Mouse (Mus musculus): Measurements from ENCODE around the gene Arhgef2. TPM values are rescaled to one million over a fixed set of nuclear protein-coding genes. Genes with fewer than 3 reads are reported as not detected.
A peak's percentile ranks its signal among the peaks of the same experiment; 100 is the strongest.

Gene Arhgef2
- polyA plus RNA-seq, 1 experiment from 2014 or later = 123 TPM

GRCm38 (mm10) chr3:88618074-88618871, 12.5 kb downstream of the Arhgef2 start:
- Histone ChIP-seq H3K9me3 (no peaks in the 10 kb centered on the region), H3K36me3 (0 out of 2 replicates have a peak, but pooled peaks cover 4% of the 10 kb centered on the region), H3K27ac (no peak overlapping the region; the same call in 1 of the 2 replicates), H3K27me3 (ENCODE audit: insufficient read depth, poor library complexity, severe bottlenecking) (peaks cover 10% of the 10 kb centered on the region; the same call in 1 of the 2 replicates), H3K4me3 (peak overlapping the region; percentile 18; the same call in 1 of the 2 replicates), H3K4me1 (replicated peaks) (peaks cover 57% of the 10 kb centered on the region)
- 69% methylated on average over 8 of the region's 8 CpGs for WGBS
- DNase-seq (ENCODE audit: low spot score) = no peak

GRCm38 (mm10) chr3:88619113-88620097, 13.6 kb downstream of the Arhgef2 start:
- H3K4me1 ChIP-seq (replicated peaks) = peaks cover 68% of the 10 kb centered on the region
- peak overlapping the region; percentile 7; the same call in 1 of the 2 replicates for H3K4me3 ChIP-seq
- DNase-seq (ENCODE audit: low spot score) = no peak
- H3K27me3 ChIP-seq (ENCODE audit: insufficient read depth, poor library complexity, severe bottlenecking) = peaks cover 10% of the 10 kb centered on the region; the same call in 1 of the 2 replicates
- 34% methylated on average over 9 of the region's 9 CpGs for WGBS
- H3K36me3 ChIP-seq = peaks cover 6% of the 10 kb centered on the region; the same call in 1 of the 2 replicates
- H3K27ac ChIP-seq = peak overlapping the region; percentile 41
- H3K9me3 ChIP-seq = no peaks in the 10 kb centered on the region

GRCm38 (mm10) chr3:88620146-88620991, 14.6 kb downstream of the Arhgef2 start:
- no peaks in the 10 kb centered on the region for H3K9me3 ChIP-seq
- peak overlapping the region; percentile 99 for H3K27ac ChIP-seq
- H3K36me3 ChIP-seq = peaks cover 15% of the 10 kb centered on the region
- DNase-seq (ENCODE audit: low spot score) = no peak
- H3K27me3 ChIP-seq (ENCODE audit: insufficient read depth, poor library complexity, severe bottlenecking) = peaks cover 10% of the 10 kb centered on the region; the same call in 1 of the 2 replicates
- peaks cover 75% of the 10 kb centered on the region for H3K4me1 ChIP-seq (replicated peaks)
- WGBS = 13% methylated on average over 15 of the region's 15 CpGs
- peak overlapping the region; percentile 93 for H3K4me3 ChIP-seq

GRCm38 (mm10) chr3:88620992-88621536, 15.3 kb downstream of the Arhgef2 start:
- peak overlapping the region; percentile 99 for H3K27ac ChIP-seq
- peak overlapping the region; percentile 93 for H3K4me3 ChIP-seq
- peaks cover 10% of the 10 kb centered on the region; the same call in 1 of the 2 replicates for H3K27me3 ChIP-seq (ENCODE audit: insufficient read depth, poor library complexity, severe bottlenecking)
- no peaks in the 10 kb centered on the region for H3K9me3 ChIP-seq
- DNase-seq (ENCODE audit: low spot score) = peak; percentile 84
- WGBS = under 1% methylated on average over 64 of the region's 64 CpGs
- H3K4me1 ChIP-seq (replicated peaks) = peaks cover 77% of the 10 kb centered on the region
- peaks cover 21% of the 10 kb centered on the region for H3K36me3 ChIP-seq

- Histone ChIP-seq H3K36me3 (peaks cover 26% of the 10 kb centered on the region), H3K4me1 (replicated peaks) (peaks cover 77% of the 10 kb centered on the region), H3K9me3 (no peaks in the 10 kb centered on the region), H3K27ac (peak overlapping the region; percentile 99), H3K4me3 (peak overlapping the region; percentile 93), H3K27me3 (ENCODE audit: insufficient read depth, poor library complexity, severe bottlenecking) (peaks cover 10% of the 10 kb centered on the region; the same call in 1 of the 2 replicates)
- under 1% methylated on average over 36 of the region's 36 CpGs for WGBS
- DNase-seq (ENCODE audit: low spot score) = peak; percentile 76
These were observed 15.9 kb downstream of the Arhgef2 start for GRCm38 (mm10) chr3:88621537-88622112.

GRCm38 (mm10) chr3:88622113-88622940, 16.6 kb downstream of the Arhgef2 start:
- Histone ChIP-seq H3K27ac (peak overlapping the region; percentile 99), H3K27me3 (ENCODE audit: insufficient read depth, poor library complexity, severe bottlenecking) (0 out of 2 replicates have a peak, but pooled peaks cover 6% of the 10 kb centered on the region), H3K4me1 (replicated peaks) (peaks cover 82% of the 10 kb centered on the region), H3K36me3 (peaks cover 31% of the 10 kb centered on the region), H3K9me3 (no peaks in the 10 kb centered on the region), H3K4me3 (peak overlapping the region; percentile 93)
- peak; percentile 57 for DNase-seq (ENCODE audit: low spot score)
- WGBS = under 1% methylated on average over 24 of the region's 24 CpGs

- peak overlapping the region; percentile 93 for H3K4me3 ChIP-seq
- H3K4me1 ChIP-seq (replicated peaks) = peaks cover 82% of the 10 kb centered on the region
- DNase-seq (ENCODE audit: low spot score) = no peak
These were observed 17.2 kb downstream of the Arhgef2 start for GRCm38 (mm10) chr3:88622941-88623345.

GRCm38 (mm10) chr3:88623346-88624135, 17.8 kb downstream of the Arhgef2 start:
- WGBS = 3% methylated on average over 15 of the region's 15 CpGs
- Histone ChIP-seq H3K4me3 (peak overlapping the region; percentile 93), H3K36me3 (peaks cover 43% of the 10 kb centered on the region), H3K27ac (peak overlapping the region; percentile 99), H3K27me3 (ENCODE audit: insufficient read depth, poor library complexity, severe bottlenecking) (no peaks in the 10 kb centered on the region), H3K9me3 (no peaks in the 10 kb centered on the region), H3K4me1 (replicated peaks) (peaks cover 80% of the 10 kb centered on the region)
- peak; percentile 58 for DNase-seq (ENCODE audit: low spot score)

More at GRCm38 (mm10) chr3:88622941-88623345, 17.2 kb downstream of the Arhgef2 start:
- Histone ChIP-seq H3K27me3 (ENCODE audit: insufficient read depth, poor library complexity, severe bottlenecking) (0 out of 2 replicates have a peak, but pooled peaks cover 1% of the 10 kb centered on the region), H3K27ac (peak overlapping the region; percentile 99), H3K36me3 (peaks cover 37% of the 10 kb centered on the region), H3K9me3 (no peaks in the 10 kb centered on the region)
- WGBS = 0% methylated on average over 6 of the region's 6 CpGs

GRCm38 (mm10) chr3:88624324-88624723, 18.6 kb downstream of the Arhgef2 start:
- Histone ChIP-seq H3K4me3 (peak overlapping the region; percentile 93), H3K9me3 (no peaks in the 10 kb centered on the region), H3K4me1 (replicated peaks) (peaks cover 85% of the 10 kb centered on the region), H3K36me3 (peaks cover 51% of the 10 kb centered on the region), H3K27me3 (ENCODE audit: insufficient read depth, poor library complexity, severe bottlenecking) (no peaks in the 10 kb centered on the region), H3K27ac (peak overlapping the region; percentile 99)
- no peak for DNase-seq (ENCODE audit: low spot score)
- WGBS = 31% methylated on average over 4 of the region's 4 CpGs

- H3K4me1 ChIP-seq (replicated peaks) = peaks cover 83% of the 10 kb centered on the region
These were observed 19.2 kb downstream of the Arhgef2 start for GRCm38 (mm10) chr3:88624951-88625350.

More at GRCm38 (mm10) chr3:88624951-88625350, 19.2 kb downstream of the Arhgef2 start:
- peaks cover 57% of the 10 kb centered on the region for H3K36me3 ChIP-seq
- H3K27me3 ChIP-seq (ENCODE audit: insufficient read depth, poor library complexity, severe bottlenecking) = no peaks in the 10 kb centered on the region
- no peaks in the 10 kb centered on the region for H3K9me3 ChIP-seq
- DNase-seq (ENCODE audit: low spot score) = no peak
- peak overlapping the region; percentile 99 for H3K27ac ChIP-seq
- H3K4me3 ChIP-seq = peak overlapping the region; percentile 93
- WGBS = 49% methylated on average over 2 of the region's 2 CpGs

All from hindbrain, embryonic 10.5 days (tissue).